Mouse (Mus musculus): ENCODE data around the gene Mta3. TPM values are rescaled to one million over a fixed set of nuclear protein-coding genes. Genes with fewer than 3 reads are reported as not detected.

Mta3 gene
- polyA plus RNA-seq, 1 experiment from 2014 or later, result 44.2 TPM

DNA sequence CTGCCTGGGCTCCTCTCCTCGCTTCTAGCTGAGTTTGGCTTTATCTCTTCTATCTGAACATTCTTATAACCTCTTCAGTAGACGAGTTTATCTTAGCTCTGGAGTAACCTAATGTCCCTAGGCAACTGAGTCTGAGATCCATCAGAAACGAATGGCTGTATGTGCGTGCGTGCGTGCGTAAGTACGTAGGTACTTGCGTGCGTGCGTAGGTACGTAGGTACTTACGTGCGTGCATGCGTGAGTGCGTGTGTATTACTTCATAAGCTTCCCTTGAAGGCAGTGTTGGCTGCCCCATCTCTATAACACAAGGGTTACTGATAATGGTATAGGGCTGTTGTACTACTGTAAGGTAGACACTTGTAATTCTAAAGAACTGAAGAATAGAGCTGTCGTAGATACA is 89.2 kb downstream of the Mta3 start:
- ATAC-seq (ENCODE audit: low FRiP score, low TSS enrichment) (no peak), DNase-seq (ENCODE audit: low spot score) (no peak)
- Histone ChIP-seq H3K4me2 (replicated peaks; ENCODE audit: low read depth) (no peak overlapping the region), H3K9me3 (ENCODE audit: control insufficient read depth, low read length) (no peaks in the 10 kb centered on the region), H3K27me3 (ENCODE audit: control insufficient read depth, insufficient read depth, low read length) (no peaks in the 10 kb centered on the region), H3K4me1 (replicated peaks; ENCODE audit: control insufficient read depth, insufficient read depth) (no peaks in the 10 kb centered on the region), H3K27ac (replicated peaks) (no peak overlapping the region), H3K36me3 (ENCODE audit: control insufficient read depth, insufficient read depth, low read length) (peaks cover 8% of the 10 kb centered on the region; the same call in 1 of the 2 replicates), H3K9ac (ENCODE audit: low read length) (no peak overlapping the region), H3K4me3 (ENCODE audit: low read depth, low read length) (no peak overlapping the region)
- WGBS, result 97% methylated on average over 17 of the region's 17 CpGs
- TF ChIP-seq CTCF (IDR thresholded peaks at IDR 0.05; ENCODE audit: low read depth), result no peak

DNA sequence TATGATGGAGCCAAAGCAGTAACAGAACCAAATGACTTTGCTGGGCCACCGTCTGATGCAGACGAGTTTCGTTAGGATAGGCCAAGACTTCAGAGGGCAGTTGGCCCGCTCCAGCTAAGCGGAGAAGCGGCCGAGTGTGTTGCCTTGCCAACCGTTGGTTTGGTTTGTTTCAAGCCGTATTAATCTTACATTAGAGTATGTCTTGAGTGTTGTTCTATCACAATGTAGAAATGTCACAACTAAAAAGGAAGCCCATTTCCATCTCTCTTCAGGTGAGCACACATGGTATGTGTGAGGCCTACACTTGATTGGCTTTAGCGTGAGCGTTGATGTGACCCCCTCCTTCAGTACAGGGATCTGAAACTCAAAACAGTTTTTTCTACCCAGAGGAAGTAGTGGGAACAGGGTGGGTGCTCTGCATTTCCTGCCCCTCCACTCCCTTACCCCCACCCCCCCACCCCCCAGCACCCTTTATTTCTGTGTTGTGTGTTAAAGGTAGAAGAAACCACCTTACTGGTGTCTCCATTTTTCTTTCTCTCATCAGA is 93.6 kb downstream of the Mta3 start:
- Histone ChIP-seq H3K4me1 (replicated peaks; ENCODE audit: control insufficient read depth, insufficient read depth) (no peaks in the 10 kb centered on the region), H3K27ac (replicated peaks) (no peak overlapping the region), H3K4me3 (ENCODE audit: low read depth, low read length) (no peak overlapping the region), H3K9me3 (ENCODE audit: control insufficient read depth, low read length) (no peaks in the 10 kb centered on the region), H3K36me3 (ENCODE audit: control insufficient read depth, insufficient read depth, low read length) (peaks cover 6% of the 10 kb centered on the region; the same call in 1 of the 2 replicates), H3K9ac (ENCODE audit: low read length) (no peak overlapping the region), H3K27me3 (ENCODE audit: control insufficient read depth, insufficient read depth, low read length) (no peaks in the 10 kb centered on the region), H3K4me2 (replicated peaks; ENCODE audit: low read depth) (no peak overlapping the region)
- ATAC-seq (ENCODE audit: low FRiP score, low TSS enrichment) (no peak), DNase-seq (ENCODE audit: low spot score) (no peak)
- TF ChIP-seq CTCF (IDR thresholded peaks at IDR 0.05; ENCODE audit: low read depth), result no peak
- TF ChIP-seq EP300 (optimal IDR thresholded peaks at IDR 0.05), result no peak
- WGBS, result 90% methylated on average over 11 of the region's 11 CpGs

DNA sequence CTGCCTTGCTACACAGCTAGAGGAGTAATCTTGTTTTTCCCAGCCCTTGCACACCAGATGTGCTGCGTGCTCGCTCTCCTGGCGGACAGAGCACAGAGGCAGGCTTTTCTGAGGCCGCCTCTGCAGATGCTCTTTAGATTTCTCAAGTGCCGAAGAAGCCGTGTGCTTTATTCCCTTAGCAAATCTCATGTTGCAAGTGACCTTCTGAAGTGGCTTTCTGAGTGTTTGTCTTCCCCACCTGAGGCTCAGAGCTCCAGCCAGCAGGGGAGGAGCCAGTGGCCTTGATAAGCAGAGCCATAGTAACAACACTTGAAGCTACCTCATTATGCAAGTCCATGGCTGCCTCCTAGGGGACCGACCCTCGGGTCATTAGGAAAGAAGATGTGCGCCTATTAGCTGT is 98.0 kb downstream of the Mta3 start:
- ATAC-seq (ENCODE audit: low FRiP score, low TSS enrichment), result no peak
- DNase-seq (ENCODE audit: low spot score), result peak; percentile 57
- 72% methylated on average over 9 of the region's 9 CpGs for WGBS
- H3K9ac ChIP-seq (ENCODE audit: low read length), result no peak overlapping the region
- H3K27ac ChIP-seq (replicated peaks), result no peak overlapping the region
- no peak overlapping the region for H3K4me2 ChIP-seq (replicated peaks; ENCODE audit: low read depth)
- H3K9me3 ChIP-seq (ENCODE audit: control insufficient read depth, low read length), result no peaks in the 10 kb centered on the region
- TF ChIP-seq EP300 (optimal IDR thresholded peaks at IDR 0.05), result no peak
- TF ChIP-seq CTCF (IDR thresholded peaks at IDR 0.05; ENCODE audit: low read depth), result no peak
- no peaks in the 10 kb centered on the region for H3K27me3 ChIP-seq (ENCODE audit: control insufficient read depth, insufficient read depth, low read length)
- H3K4me1 ChIP-seq (replicated peaks; ENCODE audit: control insufficient read depth, insufficient read depth), result no peaks in the 10 kb centered on the region
- H3K36me3 ChIP-seq (ENCODE audit: control insufficient read depth, insufficient read depth, low read length), result peaks cover 8% of the 10 kb centered on the region; the same call in 1 of the 2 replicates
- H3K4me3 ChIP-seq (ENCODE audit: low read depth, low read length), result no peak overlapping the region

DNA sequence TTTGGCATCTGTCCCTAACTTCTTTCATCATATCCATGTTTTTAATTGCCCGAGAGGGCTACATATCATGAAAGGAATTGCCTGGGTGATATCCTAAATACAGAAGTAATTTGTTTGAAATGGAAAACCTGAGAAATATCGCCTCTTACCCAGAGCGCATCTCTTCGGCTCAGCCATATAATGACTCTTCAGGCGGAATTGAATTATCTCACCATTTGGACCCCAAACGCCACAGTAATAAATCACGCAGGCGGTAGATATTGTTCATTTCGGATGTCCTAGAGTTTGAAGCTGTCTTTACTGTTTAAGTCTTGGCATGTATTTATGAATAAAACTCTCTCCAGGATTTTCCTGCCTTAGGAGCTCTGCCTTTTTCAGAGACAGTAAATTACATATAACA is 99.1 kb downstream of the Mta3 start:
- no peak overlapping the region for H3K27ac ChIP-seq (replicated peaks)
- H3K4me1 ChIP-seq (replicated peaks; ENCODE audit: control insufficient read depth, insufficient read depth), result no peaks in the 10 kb centered on the region
- no peaks in the 10 kb centered on the region for H3K27me3 ChIP-seq (ENCODE audit: control insufficient read depth, insufficient read depth, low read length)
- H3K36me3 ChIP-seq (ENCODE audit: control insufficient read depth, insufficient read depth, low read length), result peaks cover 8% of the 10 kb centered on the region; the same call in 1 of the 2 replicates
- H3K9me3 ChIP-seq (ENCODE audit: control insufficient read depth, low read length), result no peaks in the 10 kb centered on the region
- H3K9ac ChIP-seq (ENCODE audit: low read length), result no peak overlapping the region
- ATAC-seq (ENCODE audit: low FRiP score, low TSS enrichment), result no peak
- 75% methylated on average over 9 of the region's 9 CpGs for WGBS
- no peak overlapping the region for H3K4me2 ChIP-seq (replicated peaks; ENCODE audit: low read depth)
- TF ChIP-seq CTCF (IDR thresholded peaks at IDR 0.05; ENCODE audit: low read depth), result no peak
- no peak for TF ChIP-seq EP300 (optimal IDR thresholded peaks at IDR 0.05)
- no peak overlapping the region for H3K4me3 ChIP-seq (ENCODE audit: low read depth, low read length)
- no peak for DNase-seq (ENCODE audit: low spot score)

- Histone ChIP-seq H3K27ac (replicated peaks) (no peak overlapping the region), H3K9ac (ENCODE audit: low read length) (no peak overlapping the region), H3K36me3 (ENCODE audit: control insufficient read depth, insufficient read depth, low read length) (peaks cover 13% of the 10 kb centered on the region; the same call in 1 of the 2 replicates), H3K4me2 (replicated peaks; ENCODE audit: low read depth) (no peak overlapping the region), H3K4me3 (ENCODE audit: low read depth, low read length) (no peak overlapping the region), H3K9me3 (ENCODE audit: control insufficient read depth, low read length) (no peaks in the 10 kb centered on the region), H3K4me1 (replicated peaks; ENCODE audit: control insufficient read depth, insufficient read depth) (no peaks in the 10 kb centered on the region), H3K27me3 (ENCODE audit: control insufficient read depth, insufficient read depth, low read length) (no peaks in the 10 kb centered on the region)
- TF ChIP-seq EP300 (optimal IDR thresholded peaks at IDR 0.05), result no peak
- TF ChIP-seq CTCF (IDR thresholded peaks at IDR 0.05; ENCODE audit: low read depth), result no peak
- 59% methylated on average over 7 of the region's 7 CpGs for WGBS
- ATAC-seq (ENCODE audit: low FRiP score, low TSS enrichment) (no peak), DNase-seq (ENCODE audit: low spot score) (no peak)
Observed at GRCm38 (mm10) chr17:83807345-83807744, 101.4 kb downstream of the Mta3 start.

- ATAC-seq (ENCODE audit: low FRiP score, low TSS enrichment) (no peak), DNase-seq (ENCODE audit: low spot score) (peak; percentile 75)
- TF ChIP-seq CTCF (IDR thresholded peaks at IDR 0.05; ENCODE audit: low read depth), result peak; percentile 83
- no peak for TF ChIP-seq EP300 (optimal IDR thresholded peaks at IDR 0.05)
- H3K27ac ChIP-seq (replicated peaks), result no peak overlapping the region
- no peak overlapping the region for H3K9ac ChIP-seq (ENCODE audit: low read length)
- 71% methylated on average over 11 of the region's 11 CpGs for WGBS
- H3K36me3 ChIP-seq (ENCODE audit: control insufficient read depth, insufficient read depth, low read length), result peaks cover 14% of the 10 kb centered on the region; the same call in 1 of the 2 replicates
- no peak overlapping the region for H3K4me2 ChIP-seq (replicated peaks; ENCODE audit: low read depth)
- H3K9me3 ChIP-seq (ENCODE audit: control insufficient read depth, low read length), result no peaks in the 10 kb centered on the region
- no peaks in the 10 kb centered on the region for H3K4me1 ChIP-seq (replicated peaks; ENCODE audit: control insufficient read depth, insufficient read depth)
- no peaks in the 10 kb centered on the region for H3K27me3 ChIP-seq (ENCODE audit: control insufficient read depth, insufficient read depth, low read length)
- no peak overlapping the region for H3K4me3 ChIP-seq (ENCODE audit: low read depth, low read length)
Observed at GRCm38 (mm10) chr17:83807778-83808398, 101.9 kb downstream of the Mta3 start.

Data from stomach, postnatal 0 days (tissue).